Mouse (Mus musculus): ENCODE measurements at regions not wholly inside any gene's neighbourhood (a gene's known extent, or its start where the extent isn't known, plus 50 kb on each side); places are given as distances from the start of the nearest gene placed in this dataset.
A peak's percentile ranks its signal among the peaks of the same experiment; 100 is the strongest.
"Not testable (repeated sequence)": the region's sequence is repeated elsewhere in the genome, so short reads cannot be mapped to it uniquely, and the experiment has no call there.

DNA sequence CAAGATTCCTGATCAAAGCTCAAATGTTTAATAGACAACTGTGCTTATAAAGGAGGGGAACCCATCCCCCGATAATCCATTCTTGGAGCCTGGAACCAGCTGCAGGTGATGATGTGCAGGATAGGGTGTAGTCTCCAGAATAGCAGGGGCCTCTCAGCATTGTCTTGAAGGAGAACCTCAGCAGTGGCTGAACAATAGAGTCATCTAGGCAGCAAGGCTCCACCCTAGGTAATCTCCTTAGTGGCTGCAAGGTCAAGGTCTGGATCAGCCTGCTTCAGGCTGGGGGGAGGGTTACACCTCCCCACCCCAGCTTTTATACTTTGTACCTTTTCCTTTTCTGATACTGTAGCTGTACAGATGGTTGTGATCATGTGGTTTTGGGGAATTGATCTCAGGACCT is 116.8 kb upstream of the Mettl4 start:
- DNase-seq (ENCODE audit: low read depth, low spot score), result no peak

DNA sequence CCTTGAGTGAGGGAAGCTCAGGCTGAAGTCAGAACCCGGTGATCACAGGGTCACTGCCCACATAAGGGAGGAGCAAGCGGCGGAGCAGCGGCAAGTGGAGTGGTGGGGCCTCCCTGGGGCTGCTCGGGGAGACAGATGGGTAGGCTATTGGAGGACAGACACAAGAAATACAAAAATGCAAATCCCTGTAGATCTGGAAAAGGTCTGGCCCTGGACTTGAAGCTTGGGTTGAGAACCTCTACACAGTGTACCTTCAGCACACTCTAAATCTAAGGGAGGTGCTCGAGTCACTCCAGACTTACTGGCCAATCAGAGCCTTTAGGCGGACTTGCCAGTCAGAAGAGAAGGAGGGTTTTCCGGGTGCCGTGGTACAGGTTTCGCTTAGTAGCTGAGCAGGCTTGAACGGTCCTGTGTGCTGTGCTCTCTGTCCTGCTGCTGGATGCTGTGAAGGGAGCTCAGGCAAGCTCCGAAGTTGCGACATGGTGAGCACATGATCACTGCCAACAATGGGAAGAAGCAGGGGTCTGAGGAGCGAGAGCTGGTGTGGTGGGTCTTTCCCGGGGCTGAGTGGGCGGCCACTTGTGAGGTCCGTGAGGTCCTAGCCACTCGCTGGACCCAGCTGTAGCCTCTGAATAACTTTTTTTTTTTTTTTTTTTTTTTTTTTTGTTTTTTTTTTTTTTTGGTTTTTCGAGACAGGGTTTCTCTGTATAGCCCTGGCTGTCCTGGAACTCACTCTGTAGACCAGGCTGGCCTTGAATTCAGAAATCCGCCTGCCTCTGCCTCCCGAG is 114.9 kb upstream of the Mettl4 start:
- DNase-seq (ENCODE audit: low read depth, low spot score), result peak; percentile 11

DNA sequence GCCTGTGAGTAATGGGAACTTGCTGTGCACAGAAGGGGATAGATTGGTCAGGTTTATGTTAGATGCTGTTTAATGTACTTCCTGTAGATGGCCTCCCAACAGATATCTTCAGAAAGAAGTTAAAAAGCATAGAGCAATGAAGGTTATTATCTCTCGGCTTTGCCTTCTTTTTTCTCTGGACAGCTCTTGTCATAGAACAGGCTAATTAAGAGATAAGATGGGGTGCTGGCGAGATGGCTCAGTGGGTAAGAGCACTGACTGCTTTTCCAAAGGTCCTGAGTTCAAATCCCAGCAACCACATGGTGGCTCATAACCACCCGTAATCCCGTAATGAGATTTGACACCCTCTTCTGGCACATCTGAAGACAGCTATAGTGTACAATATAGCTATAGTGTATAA is 104.9 kb upstream of the Mettl4 start:
- not testable (repeated sequence) for DNase-seq (ENCODE audit: low read depth, low spot score)

DNA sequence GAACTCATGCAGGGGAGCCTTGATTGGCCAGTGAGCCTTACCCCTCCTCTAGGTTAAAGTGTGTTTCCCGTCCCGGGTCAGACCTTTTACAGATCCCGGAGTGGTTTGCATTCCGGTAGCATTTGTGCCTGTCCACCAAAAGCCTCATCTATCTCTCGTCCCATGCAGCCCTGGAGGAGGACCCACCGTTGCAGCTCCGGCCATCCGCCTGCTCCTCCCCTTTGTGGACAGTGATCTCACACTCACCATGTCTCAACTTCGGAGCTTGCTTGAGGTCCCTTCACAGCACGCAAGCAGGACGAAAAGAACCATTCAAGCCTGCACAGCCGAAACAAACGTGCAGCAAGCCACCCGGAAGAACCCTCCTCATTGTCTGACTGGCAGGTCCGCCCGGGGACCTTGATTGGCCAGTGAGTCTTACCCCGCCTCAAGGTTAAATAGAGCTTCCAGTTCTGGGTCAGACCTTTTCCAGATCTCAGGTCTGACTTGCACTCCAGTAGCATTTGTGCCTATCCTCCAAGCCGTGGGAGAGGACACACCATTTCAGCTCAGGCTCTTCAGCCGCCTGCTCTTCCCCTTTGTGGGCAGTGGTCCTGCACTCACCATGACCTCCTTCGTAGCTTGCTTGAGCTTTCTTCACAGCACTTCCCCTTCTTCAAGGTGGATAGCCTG is 84.8 kb upstream of the Mettl4 start:
- peak; percentile 49 for DNase-seq (ENCODE audit: low read depth, low spot score)

DNA sequence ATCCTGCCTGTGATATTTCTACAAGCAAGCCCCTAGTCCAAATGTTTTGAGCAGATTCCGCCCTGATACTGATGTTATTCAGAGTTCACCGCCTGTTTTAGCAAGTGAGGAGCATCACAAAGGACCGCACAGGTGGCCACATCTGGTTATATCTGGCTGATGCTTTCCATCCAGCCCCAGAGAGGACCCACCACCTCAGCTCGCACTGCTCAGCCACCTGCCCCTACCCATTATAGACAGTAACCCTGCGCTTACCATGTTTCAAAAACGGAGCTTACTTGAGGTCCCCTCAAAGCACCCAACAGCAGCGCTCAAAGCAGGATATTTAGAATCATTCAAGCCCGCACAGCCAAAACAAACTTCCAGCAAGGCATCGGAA is 84.2 kb upstream of the Mettl4 start:
- DNase-seq (ENCODE audit: low read depth, low spot score), result not testable (repeated sequence)

DNA sequence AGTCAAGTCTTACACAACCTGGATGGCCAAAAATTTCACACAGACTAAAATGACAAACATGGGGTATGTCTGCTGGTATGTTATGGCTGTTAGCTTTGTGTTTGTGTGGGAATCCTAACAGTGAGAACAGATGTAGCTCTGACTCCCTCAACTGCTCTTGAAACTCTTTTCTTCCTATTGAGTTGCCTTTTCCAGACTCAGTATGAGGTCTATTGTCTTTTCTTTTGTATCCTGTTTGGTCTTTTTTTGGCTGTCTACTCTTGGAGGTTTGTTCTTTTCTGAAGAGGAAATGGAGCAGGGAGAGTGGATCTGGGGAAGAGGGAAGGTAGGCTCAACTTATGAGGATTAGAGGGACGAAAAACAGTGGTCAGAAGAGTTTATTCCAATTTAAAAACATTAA is 76.6 kb upstream of the Mettl4 start:
- DNase-seq (ENCODE audit: low read depth, low spot score), result not testable (repeated sequence)

DNA sequence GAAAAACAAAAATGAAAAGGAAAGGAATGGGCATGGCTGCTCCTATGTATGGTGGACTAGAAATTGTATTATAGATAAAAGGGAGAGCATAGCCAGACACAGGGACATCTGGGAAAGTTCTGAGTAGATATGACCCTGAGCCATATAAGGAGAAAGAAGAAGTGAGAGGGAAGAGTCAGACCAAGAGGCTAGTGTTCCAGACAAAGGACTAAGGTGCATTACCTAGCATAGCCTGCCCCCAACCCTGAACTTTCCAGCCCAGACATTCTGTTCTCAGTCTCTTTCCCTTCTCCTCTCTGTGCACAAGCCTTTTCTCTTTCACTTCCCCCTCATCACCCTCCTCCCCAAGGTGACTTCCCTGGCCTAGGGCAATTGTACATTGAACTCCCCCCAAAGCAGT is 58.9 kb upstream of the Mettl4 start:
- DNase-seq (ENCODE audit: low read depth, low spot score), result no peak

Measured in retina, postnatal 7 days (tissue).